Mouse (Mus musculus) gonadal fat pad, adult 2 months (tissue): ENCODE measurements around the gene Cxcr5. TPM values are rescaled to one million over a fixed set of nuclear protein-coding genes. Genes with fewer than 3 reads are reported as not detected.

ENCODE experiments used
- DNase-seq: peaks from one replicate; pipeline ENCODE4 v3.0.0-alpha.2; 2012; ENCODE audit warnings: low read depth
- polyA plus RNA-seq: library from polyadenylated mRNA; depleted of rRNA; stranded (reverse); fragments of >200 nt; gene quantifications from 2 replicates; pipeline ENCODE4 v1.2.3, GENCODE M21; 2012; rRNA removed

The Cxcr5 gene
- polyA plus RNA-seq, result 0.88 and 1.2 TPM in 2 replicates

DNA sequence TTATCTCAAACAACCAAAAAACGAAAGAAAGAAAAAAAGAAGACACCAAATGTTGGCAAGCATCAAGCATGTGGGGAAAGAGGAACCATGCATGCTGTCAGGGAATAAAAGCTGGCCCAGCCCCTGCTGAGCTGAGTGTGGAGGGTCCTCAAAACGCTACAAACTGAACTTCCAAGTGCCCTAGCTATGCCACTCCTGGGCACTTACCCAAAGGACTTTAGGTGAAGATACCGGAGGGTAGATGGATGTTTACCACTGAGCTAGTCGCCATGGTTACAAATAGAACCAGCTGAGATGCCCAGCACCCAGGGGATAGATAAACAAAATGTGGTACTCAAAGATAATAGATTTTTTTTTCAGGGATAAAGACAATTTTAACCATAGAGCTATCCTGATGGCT, at the start of gene Cxcr5:
Cxcr5 (minus strand) TSS at position 281 of the 400 bp plus-strand sequence.
- DNase-seq, result no peak

DNA sequence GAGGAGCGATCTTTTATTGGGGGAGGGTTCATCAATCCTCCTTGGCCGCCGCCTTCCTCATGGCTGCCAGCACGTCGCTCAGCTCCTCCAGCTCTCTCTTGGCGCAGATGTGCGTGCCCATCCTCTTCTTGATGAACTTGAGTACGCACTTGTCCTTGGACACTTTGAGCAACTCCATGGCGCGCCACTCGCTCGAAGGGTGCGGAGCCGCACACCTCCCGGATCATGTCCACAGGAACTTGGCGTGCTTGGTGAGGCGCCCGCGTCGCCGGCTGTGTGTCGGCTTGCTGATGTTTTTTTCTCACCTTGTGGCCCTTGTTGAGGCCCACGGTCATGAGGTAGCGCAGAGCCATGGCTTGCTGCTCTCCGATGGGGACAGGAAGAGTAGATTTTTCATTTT, 48.7 kb upstream of the Cxcr5 start:
- DNase-seq, result no peak

DNA sequence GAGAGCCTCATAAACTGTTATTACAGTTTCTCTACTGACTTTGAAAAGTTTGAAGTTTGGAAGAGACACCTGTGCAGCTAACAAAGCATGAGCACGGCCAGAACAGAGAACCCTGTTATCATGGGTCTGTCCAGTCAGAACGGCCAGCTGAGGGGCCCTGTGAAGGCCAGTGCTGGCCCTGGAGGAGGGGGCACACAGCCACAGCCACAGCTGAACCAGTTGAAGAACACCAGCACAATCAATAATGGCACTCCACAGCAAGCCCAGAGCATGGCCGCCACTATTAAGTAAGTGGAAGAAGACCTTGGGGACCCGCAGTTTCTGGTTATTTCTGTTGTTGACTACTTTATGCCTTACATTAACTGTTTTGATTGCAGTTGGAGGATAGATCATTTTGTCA, 45.6 kb upstream of the Cxcr5 start:
- DNase-seq, result no peak

DNA sequence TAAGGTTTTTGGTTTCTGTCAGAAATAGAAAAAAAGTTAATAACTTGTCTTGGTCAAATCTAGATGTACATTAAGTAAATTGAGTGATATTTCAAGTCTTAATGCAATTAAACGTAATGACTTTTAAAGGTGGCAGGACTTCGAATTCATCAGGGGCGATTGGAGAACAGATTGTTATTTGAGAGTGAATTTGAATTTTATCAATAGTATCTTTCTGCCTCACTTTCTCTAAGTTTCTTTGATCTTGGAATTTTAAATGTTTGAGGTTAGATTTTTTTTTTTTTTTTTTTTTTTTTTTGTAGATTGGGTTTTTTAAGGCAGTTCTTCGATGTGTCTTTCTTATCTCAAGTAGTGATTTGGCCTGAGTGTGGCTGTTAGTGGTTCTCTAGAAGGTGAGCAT, 45.0 kb upstream of the Cxcr5 start:
- no peak for DNase-seq

DNA sequence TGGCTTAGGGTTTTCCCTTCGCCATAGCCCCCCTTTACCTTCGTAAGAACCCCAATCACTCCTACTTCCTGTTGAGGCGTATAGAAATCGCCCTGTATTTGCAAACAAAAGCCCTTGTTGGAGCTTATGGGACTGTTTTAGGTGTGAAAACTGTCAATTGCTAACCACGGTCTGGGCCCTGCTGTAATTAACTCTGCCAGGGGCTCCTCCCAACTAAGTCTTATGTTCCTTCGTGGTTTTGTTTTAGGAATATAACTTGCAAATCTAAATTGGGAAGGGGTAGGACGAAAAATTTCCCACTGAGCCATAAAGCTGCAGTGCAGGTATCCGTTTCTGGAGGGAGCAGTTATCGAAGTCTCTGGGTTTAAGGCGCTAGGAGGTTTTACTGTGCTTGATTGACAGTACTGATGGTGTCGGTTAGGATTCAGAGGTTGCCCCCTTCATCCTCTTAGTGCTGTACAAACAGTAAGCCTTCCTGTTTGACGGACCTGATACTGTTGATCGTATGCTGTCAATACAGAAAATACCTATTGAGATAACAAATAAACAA, 44.0 kb upstream of the Cxcr5 start:
- DNase-seq, result no peak

DNA sequence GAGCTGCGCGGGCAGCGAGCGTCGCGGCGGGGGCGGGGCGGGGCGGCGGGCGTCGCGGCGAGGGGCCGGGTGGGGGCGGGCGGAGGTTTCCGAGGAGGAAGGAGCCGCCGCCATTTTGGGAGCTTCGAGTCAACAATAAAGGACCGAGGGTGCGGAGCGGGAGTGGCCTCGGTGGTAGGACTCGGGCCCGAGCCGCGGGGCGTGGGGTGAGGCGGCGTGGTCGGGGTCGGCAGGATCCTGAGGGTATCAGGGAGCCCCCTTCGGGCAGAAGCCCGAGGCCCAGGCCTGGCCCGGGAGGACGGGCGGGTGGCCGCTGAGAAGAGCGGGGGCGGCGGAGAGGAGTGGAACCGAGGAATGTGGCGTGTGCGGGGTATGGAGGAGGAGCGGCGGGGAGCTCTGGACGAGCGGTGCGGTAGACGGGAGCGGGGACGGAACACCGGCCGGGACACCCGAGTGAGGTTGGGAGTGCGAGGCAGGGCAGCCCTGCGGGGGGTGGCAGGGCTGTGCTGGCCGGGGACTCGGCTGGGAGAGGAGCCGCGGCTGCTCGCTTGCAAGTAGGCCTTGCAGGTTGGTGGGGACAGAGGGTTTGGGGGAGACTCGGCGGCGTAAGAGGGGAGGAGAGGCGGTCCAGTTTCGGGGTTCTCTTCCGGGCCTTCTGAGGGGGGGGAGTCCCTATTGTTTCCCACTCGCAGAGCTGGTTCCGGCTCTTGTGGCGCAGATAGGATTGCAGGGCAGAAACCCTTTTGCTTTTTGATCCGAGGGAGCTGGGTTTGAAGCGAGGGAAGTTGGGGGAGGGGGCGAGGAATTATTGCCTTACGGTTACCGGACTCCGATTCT, 43.3 kb upstream of the Cxcr5 start, which contains the start of gene Ddx6:
Ddx6 (plus strand) TSS at position 114 of the 837 bp plus-strand sequence.
- DNase-seq, result no peak

DNA sequence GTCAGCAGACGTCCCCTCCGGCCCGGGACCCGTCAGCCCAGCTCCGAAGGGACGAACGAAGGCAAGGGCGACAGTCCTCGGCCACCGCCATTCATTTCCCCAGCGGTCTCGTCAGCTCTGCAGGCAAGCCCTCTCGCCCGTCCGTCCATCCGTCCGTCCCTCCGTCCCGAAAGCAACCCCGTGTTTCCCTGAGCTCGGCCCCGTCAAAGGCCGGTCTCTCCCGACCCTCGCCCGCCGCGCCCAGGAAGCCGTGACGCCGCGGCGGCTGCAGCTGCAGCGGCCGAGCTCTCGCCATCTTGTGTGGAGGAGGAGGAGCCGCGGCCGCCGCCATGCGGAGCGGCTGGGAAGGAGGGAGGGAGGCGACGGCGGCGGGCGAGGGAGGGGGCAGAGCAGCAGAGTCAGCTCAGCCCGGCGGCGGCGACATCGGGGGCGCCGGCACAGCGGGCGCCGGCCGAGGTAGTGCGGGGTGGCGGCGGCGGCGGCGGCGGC, 42.7 kb upstream of the Cxcr5 start:
- DNase-seq, result no peak

DNA sequence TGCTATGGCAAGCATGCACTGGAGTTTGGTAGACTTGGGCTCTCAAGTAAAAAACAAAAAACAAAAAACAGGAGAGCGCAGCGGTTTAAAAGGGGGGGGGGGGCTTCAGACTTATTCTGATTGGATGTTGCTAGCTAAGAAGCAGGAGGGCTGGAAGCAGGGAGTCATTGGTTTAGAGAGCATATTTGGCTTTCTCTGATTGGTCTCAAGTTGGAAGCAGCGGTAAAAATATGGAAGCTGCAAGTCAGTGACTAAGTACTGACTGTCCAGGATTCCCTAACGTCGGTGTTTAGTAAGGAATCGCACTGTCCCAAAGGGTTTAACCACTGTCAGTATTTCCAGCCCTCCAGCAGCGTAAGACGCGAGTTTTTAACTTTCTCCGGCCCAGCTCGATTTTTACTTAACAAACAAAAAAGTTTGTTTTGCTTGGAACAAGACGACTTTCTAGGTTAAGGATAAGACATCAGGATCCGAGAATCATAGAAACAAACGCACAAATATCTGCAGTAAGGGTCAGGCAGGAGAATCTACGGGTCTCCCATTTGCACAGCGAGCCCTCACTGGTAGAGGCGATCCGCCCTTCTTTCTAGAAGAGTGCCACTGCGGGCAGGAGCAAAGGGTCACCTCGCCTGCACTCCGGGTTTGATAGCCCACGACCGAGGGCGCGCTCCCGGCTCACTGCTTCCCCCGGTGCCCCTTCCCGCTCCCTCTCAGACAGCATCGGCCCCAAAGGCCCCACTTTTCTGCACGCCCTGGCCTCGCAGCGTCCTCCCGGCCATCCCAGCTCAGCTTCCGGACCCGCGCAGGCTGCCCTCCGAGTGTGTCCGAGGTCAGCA, 42.0 kb upstream of the Cxcr5 start:
- no peak for DNase-seq

DNA sequence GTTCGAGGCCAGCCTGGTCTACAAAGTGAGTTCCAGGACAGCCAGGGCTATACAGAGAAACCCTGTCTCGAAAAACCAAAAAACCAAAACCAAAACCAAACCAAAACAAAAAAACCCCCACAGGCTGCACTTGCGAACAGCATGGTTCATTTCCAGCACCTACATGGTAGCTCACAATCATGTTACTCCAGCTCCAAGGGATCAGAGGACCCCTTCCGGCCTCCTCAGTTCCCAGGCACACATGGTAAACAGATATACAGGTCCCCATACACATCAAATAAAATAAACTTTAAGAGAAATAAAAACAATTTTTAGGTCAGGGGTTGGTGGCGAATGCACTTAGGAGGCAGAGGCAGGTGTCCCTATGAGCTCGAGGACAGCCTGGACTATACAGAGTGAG, 41.1 kb upstream of the Cxcr5 start:
- DNase-seq, result no peak

DNA sequence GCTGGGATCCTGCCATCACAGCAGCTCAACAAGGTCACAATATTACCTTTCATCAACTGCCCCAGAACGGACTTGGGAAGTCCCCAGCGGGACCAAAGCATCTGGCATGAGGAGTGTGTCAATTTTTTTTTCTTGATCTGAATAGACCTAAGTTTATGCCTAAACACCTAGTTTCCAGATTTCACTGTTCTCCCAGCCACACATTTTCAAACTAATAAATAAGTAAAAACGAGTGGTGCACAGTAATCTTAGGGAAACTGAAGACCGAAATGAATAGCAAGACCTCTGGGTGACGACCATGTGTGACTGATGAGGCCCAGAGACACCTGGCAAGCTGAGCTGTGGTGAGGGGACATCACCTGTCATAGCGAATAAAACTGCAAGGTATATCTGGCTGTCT, 39.1 kb upstream of the Cxcr5 start:
- no peak for DNase-seq

DNA sequence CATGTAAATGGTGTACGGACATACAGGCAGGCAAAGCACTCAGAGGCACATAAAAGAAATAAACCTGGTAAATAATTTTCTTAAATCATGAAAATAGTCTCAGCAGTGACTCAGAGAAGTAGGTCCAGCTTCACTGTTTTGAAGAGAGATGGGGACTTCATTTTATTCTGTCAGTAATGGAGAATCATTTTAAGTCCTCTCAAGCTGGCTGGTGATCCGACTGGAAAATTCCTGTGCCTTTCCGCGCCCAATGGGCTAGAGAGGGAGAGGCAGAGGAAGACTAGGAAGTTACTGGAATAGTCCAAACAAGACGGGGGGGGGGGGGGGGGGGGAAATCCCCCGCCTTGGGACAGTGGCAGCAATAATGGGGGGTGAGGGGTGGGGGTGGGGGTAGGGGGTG, 37.9 kb upstream of the Cxcr5 start:
- DNase-seq, result no peak

DNA sequence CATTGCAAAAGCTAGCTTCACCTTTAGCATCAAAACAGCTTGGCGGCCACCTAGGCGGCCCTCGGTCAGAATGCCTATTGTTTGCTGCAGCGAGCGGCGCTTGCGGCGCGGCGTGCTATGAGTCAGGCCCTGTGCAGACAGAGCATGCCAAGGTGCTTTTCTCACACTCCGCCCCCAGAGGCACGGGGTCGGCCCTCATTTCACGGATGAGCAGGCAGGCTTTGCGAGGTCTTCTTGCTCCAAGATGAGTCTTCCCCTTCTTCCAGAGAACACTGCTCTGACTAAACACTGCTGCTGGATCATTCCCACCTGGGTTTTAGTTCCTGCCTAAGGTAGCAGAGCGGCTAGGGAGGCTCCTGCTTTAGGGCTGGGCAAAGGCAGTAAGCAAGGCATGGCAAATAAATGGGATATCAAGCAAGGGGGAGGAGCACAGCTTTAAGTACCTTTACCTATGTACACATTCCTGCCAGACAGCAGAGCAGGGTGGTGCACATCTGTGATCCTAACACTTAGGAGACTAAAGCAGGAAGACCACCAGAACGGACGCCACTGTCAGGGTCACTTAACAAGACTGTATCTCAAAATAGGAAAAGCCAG, 37.3 kb upstream of the Cxcr5 start:
- DNase-seq, result no peak

DNA sequence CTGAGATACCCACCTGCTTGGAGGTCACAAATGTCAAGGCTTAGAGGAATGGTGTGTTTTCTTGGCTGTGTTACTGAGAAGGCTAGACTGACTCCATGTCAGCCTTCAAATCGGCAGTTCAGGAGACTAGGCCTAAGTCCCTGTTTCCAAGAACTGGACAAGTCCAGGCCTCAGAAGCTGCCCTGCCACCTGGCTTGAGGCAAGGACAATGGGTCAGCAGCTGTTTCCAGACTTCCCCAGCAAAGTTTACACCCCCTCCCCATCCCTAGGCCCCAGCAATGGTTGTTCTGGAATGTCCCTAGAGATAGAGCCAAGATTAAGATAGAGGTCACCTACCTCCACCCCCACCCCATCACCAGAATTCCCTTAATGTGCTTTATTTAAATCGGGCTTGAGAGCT, 36.1 kb upstream of the Cxcr5 start:
- DNase-seq, result no peak

DNA sequence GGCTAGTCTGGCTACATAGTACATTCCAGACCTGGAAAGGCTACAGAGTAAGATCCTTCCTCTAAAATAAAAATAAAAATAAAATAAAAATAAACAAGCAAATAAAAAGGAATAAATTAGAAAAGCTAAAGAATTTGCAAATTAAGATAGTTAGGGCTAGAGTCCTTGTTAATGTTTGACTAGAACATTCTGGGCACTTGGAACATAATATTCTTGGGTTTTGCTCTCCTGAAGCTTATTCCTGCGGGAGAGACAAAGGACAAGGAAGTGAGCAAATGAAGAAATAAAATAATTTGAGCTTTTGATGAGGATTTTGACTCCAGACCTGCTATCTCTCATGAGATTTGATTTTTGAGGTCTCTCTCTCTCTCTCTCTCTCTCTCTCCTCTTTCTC, 33.9 kb upstream of the Cxcr5 start:
- no peak for DNase-seq

DNA sequence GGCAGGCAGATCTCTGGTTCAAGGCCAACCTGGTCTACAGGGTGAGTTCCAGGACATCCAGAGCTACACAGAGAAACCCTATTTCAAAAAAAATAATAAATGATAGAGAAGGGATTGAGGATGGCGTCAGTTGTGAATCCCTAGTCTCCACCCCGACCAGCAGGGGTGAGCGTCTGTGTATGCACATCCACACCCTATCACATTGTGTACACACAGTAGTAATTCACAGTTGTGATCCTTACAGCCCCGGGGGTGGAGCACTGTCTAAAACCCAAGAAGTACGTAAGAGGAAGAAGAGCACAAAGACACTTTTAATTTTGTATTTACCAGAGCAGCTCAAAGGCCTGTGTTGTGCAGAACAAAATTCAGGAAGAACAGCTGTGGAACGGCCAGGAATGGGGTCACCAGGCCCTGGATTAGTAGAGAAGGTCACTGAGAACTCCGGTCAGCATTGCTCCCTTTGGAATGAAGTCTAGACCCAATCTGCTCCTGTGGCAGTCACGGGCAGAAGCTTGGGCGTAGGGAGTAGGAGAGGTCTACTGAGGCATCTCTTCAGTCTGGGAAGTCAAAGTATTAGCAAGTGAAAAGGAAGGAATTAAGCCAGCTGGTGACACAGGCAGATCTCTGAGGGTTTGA, 33.3 kb upstream of the Cxcr5 start:
- no peak for DNase-seq

DNA sequence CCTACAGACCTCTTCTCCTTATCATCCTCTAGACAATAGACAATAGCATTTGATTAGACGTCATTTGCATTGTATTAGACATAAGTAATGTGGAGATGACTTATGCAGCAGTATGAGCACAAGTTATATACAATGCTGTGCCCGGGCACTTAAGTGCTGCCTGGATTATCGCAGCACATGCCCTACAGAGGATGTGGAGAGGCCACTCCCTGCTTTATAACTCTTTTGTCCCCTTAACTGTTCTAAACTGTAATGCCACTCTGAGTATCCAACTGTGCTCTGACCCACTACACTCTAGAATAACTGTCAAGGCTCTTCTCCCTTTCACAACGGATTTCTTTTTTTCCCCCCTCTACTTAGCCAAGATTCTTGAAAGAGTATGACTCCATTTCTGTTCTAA, 32.2 kb upstream of the Cxcr5 start:
- DNase-seq, result no peak

DNA sequence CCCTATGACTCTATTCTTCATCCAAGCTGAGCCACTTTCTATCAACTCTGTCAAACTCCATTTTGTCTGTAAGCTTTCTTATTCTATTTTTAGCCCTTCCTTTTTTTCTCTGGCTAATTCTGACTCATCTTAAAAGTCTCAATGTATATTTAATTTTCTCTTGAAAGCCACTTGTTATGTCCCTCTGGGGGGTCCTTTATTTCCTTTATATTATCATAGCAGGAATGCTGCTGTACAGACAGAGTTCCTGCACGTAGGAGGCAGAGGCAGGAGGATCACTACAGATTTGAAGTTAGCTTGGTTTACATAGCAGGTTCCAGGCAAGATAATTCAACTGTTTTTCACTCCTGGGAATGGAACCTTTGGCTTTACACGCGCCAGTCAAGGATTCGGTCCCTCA, 31.5 kb upstream of the Cxcr5 start:
- DNase-seq, result no peak

DNA sequence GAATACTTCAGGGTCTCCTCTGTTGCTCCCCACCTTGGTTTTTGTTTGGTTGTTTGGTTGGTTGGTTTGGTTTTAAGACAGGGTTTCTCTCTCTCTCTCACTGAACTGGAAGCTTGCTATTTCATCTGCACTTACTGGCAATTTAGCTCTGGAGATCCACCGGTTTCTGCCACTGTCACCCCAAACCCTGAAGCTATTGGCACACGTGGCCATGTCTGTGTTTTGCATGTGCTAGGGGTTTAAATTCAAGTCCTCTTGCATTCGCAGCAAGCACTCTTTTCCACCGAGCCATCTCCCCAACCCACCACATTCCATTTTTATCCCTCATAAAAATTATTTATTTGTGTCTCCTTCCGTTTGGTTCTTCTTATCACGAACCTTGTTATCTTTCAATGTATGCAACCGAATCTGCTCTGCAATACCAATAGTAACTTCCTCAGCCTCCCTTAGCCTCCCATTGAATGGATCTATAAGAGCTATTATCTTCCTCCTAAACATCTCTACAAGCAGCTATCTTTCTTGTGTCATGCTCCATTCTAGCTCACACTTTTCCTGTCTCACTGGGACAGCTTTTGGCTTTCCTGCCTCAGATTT, 30.0 kb upstream of the Cxcr5 start:
- no peak for DNase-seq

DNA sequence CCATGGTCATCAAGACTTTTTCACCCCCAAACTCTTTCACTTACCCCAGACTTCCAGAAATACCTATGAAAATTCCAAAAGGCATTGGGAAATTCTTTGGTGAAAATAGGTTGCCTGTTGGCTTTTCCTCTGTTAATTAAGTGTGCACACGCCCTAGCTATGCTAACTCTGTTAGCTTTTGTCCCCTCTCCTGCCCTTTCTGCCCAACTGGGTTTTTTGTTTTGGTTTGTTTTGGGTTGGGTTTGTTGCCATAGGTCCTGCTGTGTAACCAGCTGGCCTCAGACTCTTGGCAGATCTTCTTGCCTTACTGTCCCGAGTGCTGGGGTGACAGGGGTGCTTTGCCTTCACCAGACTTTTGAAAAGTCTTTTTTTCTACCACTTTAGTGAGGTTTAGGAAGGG, 29.3 kb upstream of the Cxcr5 start:
- DNase-seq, result no peak

DNA sequence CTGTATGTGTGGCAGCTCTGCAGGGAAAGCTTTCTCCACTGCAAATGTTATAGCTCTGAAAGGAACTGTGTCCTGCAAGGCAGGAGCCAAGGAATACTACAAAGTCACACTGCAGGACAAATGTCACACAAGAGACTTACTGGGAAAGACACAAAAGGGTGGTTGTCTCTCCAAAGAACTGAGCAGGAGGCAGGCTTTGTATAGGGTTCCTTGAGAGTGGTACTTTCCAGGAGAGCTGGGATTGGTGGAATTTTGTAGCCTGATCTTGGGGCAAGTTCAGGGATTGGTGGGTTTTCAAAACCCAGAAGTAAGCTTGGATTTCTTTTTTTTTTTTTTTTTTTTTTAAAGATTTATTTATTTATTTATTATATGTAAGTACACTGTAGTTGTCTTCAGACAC, 27.4 kb upstream of the Cxcr5 start:
- no peak for DNase-seq

DNA sequence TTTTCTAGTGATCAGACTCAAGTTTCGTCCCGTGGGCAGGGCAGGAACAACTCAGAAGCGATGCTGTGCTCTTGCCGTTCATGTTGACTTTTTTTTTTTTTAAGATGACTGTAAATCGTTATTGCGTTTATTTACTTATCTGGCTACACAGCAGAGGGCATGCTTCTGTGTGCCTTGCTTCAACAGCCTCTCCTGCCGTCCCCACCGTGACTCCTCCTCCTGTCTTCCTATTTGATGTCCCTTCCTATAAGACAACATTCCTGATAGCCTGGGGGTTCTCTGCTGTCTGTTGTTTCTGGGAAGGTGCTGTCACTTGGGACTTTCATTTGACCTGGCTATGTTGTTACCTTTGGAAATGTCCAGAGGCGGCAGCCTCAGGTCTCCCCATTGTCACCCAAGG, 26.9 kb upstream of the Cxcr5 start:
- no peak for DNase-seq
